30 mouse cellular contexts compared by ENCODE assay signal in the genomic region with DNA sequence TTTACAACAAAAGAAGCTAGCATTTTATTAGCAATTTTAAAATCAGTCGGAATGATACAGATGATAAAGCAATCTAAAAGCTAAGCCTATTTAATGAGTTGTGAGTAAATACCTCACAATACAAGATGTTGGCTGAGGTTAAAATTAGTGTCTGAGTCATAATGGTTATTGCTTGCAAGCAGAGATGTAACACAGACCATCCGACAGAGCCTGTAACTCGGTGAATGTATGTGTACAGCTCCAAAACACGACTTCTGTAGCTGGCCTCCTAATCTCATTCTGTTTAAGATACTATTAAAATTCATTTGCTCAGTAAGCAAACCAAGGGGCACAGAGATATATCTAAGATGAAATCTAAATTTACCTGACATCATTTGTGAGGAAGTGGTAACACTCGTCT. TPM values are rescaled to one million over a fixed set of nuclear protein-coding genes. Genes with fewer than 3 reads are reported as not detected.
DNase-seq lines count a peak whose midpoint lies in the region; ATAC-seq and TF ChIP-seq lines count a peak whose summit lies in the region.
"Had no signal": no experiment of that assay in that cellular context is flagged by ENCODE, and none has a peak within 500 bp of the region (broad histone marks: within the 10 kb centered on the region; RNA-seq: fewer than 3 reads in every experiment).

No protein-coding gene starts in this region.

- DNase-seq in heart, postnatal 0 days (ENCODE audit: low spot score) = peak; percentile 16
- DNase-seq in 416B (ENCODE audit: low read depth) = peak; percentile 52
- DNase-seq in B cell, adult 2 months = peak; percentile 5 to 13
- DNase-seq in brain, adult 2 months (ENCODE audit: low read depth, low spot score) = peak; percentile 68
- no peak for DNase-seq in ovary, postnatal 10 days (ENCODE audit: low spot score)
- DNase-seq in yolk sac, embryonic 10.5 days (ENCODE audit: low spot score) = no peak
- DNase-seq: adrenal gland, adult 2 months; cerebellum, adult 8-10 months; cerebellum, postnatal 25 days; gastrocnemius, postnatal 10 days; heart, postnatal 4 days; kidney, postnatal 14 days; left cerebral cortex, postnatal 4 days; liver, postnatal 0 days; retina, postnatal 1 day; right cerebral cortex, postnatal 14 days had no signal

- no peaks in the 10 kb centered on the region for H3K27me3 ChIP-seq in heart, postnatal 0 days (ENCODE audit: control insufficient read depth, insufficient read depth, low read length)
- H3K27me3 ChIP-seq in heart, embryonic 11.5 days (ENCODE audit: control insufficient read depth, insufficient read depth, low read length) = no peaks in the 10 kb centered on the region
- H3K27me3 ChIP-seq: forebrain, embryonic 15.5 days; heart, embryonic 15.5 days; hindbrain, embryonic 13.5 days; liver, embryonic 12.5 days; midbrain, embryonic 15.5 days; neural tube, embryonic 12.5 days; stomach, embryonic 15.5 days had no signal

- no peak overlapping the region for H3K27ac ChIP-seq in heart, postnatal 0 days (ENCODE audit: low read depth)
- no peak overlapping the region for H3K27ac ChIP-seq in heart, embryonic 11.5 days (ENCODE audit: low read depth, low read length)
- H3K27ac ChIP-seq: forebrain, embryonic 15.5 days; heart, embryonic 15.5 days; hindbrain, embryonic 13.5 days; liver, embryonic 12.5 days; midbrain, embryonic 15.5 days; neural tube, embryonic 12.5 days; stomach, embryonic 15.5 days had no signal

- no peak overlapping the region for H3K9ac ChIP-seq in heart, postnatal 0 days (replicated peaks; ENCODE audit: low read depth, low read length)
- H3K9ac ChIP-seq in heart, embryonic 11.5 days (ENCODE audit: low read depth, low read length) = no peak overlapping the region
- H3K9ac ChIP-seq: forebrain, embryonic 15.5 days; heart, embryonic 15.5 days; hindbrain, embryonic 13.5 days; liver, embryonic 12.5 days; liver, postnatal 0 days; midbrain, embryonic 15.5 days; neural tube, embryonic 12.5 days; stomach, embryonic 15.5 days had no signal

- no peaks in the 10 kb centered on the region for H3K9me3 ChIP-seq in heart, postnatal 0 days (replicated peaks; ENCODE audit: control insufficient read depth, low read length)
- H3K9me3 ChIP-seq in heart, embryonic 11.5 days (replicated peaks; ENCODE audit: control insufficient read depth, low read length) = no peaks in the 10 kb centered on the region
- H3K9me3 ChIP-seq: forebrain, embryonic 15.5 days; heart, embryonic 15.5 days; hindbrain, embryonic 13.5 days; liver, embryonic 12.5 days; midbrain, embryonic 15.5 days; neural tube, embryonic 12.5 days; stomach, embryonic 15.5 days had no signal

- no peak for TF ChIP-seq EP300 in heart, postnatal 0 days (IDR thresholded peaks at IDR 0.05; ENCODE audit: low read depth)

- no peak for ATAC-seq in heart, postnatal 0 days (ENCODE audit: insufficient read depth, low read depth)
- no peak for ATAC-seq in heart, embryonic 11.5 days (replicated peaks; ENCODE audit: insufficient number of reproducible peaks, low FRiP score, low TSS enrichment)
- ATAC-seq: activated CD4-positive, CD25-positive, alpha-beta regulatory T cell, adult 4 months; forebrain, embryonic 15.5 days; intestine, postnatal 0 days; liver, embryonic 12.5 days; liver, postnatal 0 days; midbrain, embryonic 15.5 days had no signal

- no peak overlapping the region for H3K4me2 ChIP-seq in heart, postnatal 0 days (ENCODE audit: low read depth, low read length)
- H3K4me2 ChIP-seq in heart, embryonic 11.5 days = no peak overlapping the region
- H3K4me2 ChIP-seq: forebrain, embryonic 15.5 days; heart, embryonic 15.5 days; hindbrain, embryonic 13.5 days; liver, embryonic 12.5 days; neural tube, embryonic 12.5 days; stomach, embryonic 15.5 days had no signal

- WGBS in heart, postnatal 0 days = 51% methylated on average over 5 of the region's 5 CpGs
- WGBS in heart, embryonic 11.5 days (ENCODE audit: insufficient replicate concordance) = 68% methylated on average over 5 of the region's 5 CpGs

- no peak for TF ChIP-seq CTCF in heart, postnatal 0 days (IDR thresholded peaks at IDR 0.05; ENCODE audit: low read depth)

- no peak overlapping the region for H3K4me3 ChIP-seq in heart, postnatal 0 days (ENCODE audit: low read depth, low read length)
- no peak overlapping the region for H3K4me3 ChIP-seq in heart, embryonic 11.5 days (ENCODE audit: low read depth, low read length)
- H3K4me3 ChIP-seq: forebrain, embryonic 15.5 days; heart, embryonic 15.5 days; hindbrain, embryonic 13.5 days; liver, embryonic 12.5 days; midbrain, embryonic 15.5 days; neural tube, embryonic 12.5 days; stomach, embryonic 15.5 days had no signal

- no peaks in the 10 kb centered on the region for H3K4me1 ChIP-seq in heart, postnatal 0 days (ENCODE audit: control insufficient read depth, insufficient read depth)
- no peaks in the 10 kb centered on the region for H3K4me1 ChIP-seq in heart, embryonic 11.5 days (ENCODE audit: control insufficient read depth, insufficient read depth, low read length)
- H3K4me1 ChIP-seq: liver, embryonic 12.5 days; stomach, embryonic 15.5 days had no signal

- no peaks in the 10 kb centered on the region for H3K36me3 ChIP-seq in heart, postnatal 0 days (replicated peaks; ENCODE audit: control insufficient read depth, insufficient read depth, low read length)
- no peaks in the 10 kb centered on the region for H3K36me3 ChIP-seq in heart, embryonic 11.5 days (ENCODE audit: control insufficient read depth, insufficient read depth, low read length)
- H3K36me3 ChIP-seq: forebrain, embryonic 15.5 days; heart, embryonic 15.5 days; hindbrain, embryonic 13.5 days; liver, embryonic 12.5 days; midbrain, embryonic 15.5 days; neural tube, embryonic 12.5 days; stomach, embryonic 15.5 days had no signal

RNA-seq across cellular contexts. Expression of a gene that starts 12.5 kb away (rescaled TPM):
- total RNA-seq in heart, postnatal 0 days (2014; rRNA removed; ENCODE audit: low replicate concordance) = not detected in 2 replicates
- 0.07 and 0.11 TPM in 2 replicates for polyA plus RNA-seq in heart, postnatal 0 days (2015; fragmentation: Nextera tagmentation; extraction: Ambion mirVana)
- polyA plus RNA-seq in heart, embryonic 11.5 days (2014; fragmentation: Nextera tagmentation; extraction: Ambion mirVana) = 0.13 and 0.50 TPM in 2 replicates
- total RNA-seq: adrenal gland, adult 2 months; adrenal gland, postnatal 4 days; heart, adult 8-10 months; heart, postnatal 4 days had no signal
- polyA plus RNA-seq: adrenal gland, adult 2 months; gonadal fat pad, adult 2 months; small intestine, adult 2 months had no signal

RNA-seq across cellular contexts. Expression of a gene that starts 43.4 kb away (rescaled TPM):
- total RNA-seq in heart, postnatal 0 days (2014; rRNA removed; ENCODE audit: low replicate concordance) = 6.4 and 10.1 TPM in 2 replicates
- polyA plus RNA-seq in heart, postnatal 0 days (2015; fragmentation: Nextera tagmentation; extraction: Ambion mirVana) = 22.8 and 25.7 TPM in 2 replicates
- polyA plus RNA-seq in heart, embryonic 11.5 days (2014; fragmentation: Nextera tagmentation; extraction: Ambion mirVana) = 34.7 and 36.7 TPM in 2 replicates

Comparison
In these comparisons a context has a peak if more than half of its experiments do, and no peak if none do; other contexts are left out.
1. DNase-seq: peak in heart, postnatal 0 days (single experiment), 416B (single experiment), B cell, adult 2 months (2 of 2) and brain, adult 2 months (single experiment); none in ovary, postnatal 10 days (single experiment) and yolk sac, embryonic 10.5 days (single experiment).